Mouse (Mus musculus) ES-E14 (cell line): Measurements from ENCODE around the gene Cops4.

ENCODE experiments used
- CHD2 ChIP-seq: IDR thresholded peaks from 2 replicates; pipeline ENCODE4 v1.6.1; 2014; ENCODE audit warnings: mild to moderate bottlenecking, low read depth, low read length, inconsistent platforms
- HCFC1 ChIP-seq: IDR thresholded peaks from 2 replicates; pipeline ENCODE4 v1.6.1; 2012; ENCODE audit warnings: low read length, inconsistent platforms, borderline replicate concordance; ENCODE audit not compliant: insufficient read depth
- ZC3H11A ChIP-seq: IDR thresholded peaks from 2 replicates; pipeline ENCODE4 v1.6.1; 2012; ENCODE audit warnings: low read depth, mild to moderate bottlenecking, inconsistent platforms, low read length, borderline replicate concordance

DNA sequence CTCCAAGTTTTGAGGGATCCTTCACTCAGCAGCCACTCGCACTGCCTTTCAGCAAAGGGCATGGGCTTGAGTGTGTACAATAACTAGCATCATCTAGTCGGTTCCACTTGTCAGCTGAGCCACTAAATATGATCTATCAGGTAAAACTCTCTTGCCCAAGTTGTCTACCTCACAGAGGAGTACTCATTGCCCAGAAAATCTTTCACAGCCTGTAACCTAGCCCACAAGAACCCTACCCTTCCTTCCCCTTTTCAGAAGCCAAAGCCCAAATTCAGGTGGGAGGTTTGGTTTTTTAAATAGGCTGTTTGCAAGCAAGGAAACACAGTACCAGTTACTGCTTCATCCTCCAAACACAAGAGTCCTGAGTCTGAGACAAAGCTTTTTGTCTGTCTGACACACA is 31.0 kb upstream of the Cops4 start:
- TF ChIP-seq CHD2 (no peak), HCFC1 (no peak), ZC3H11A (no peak)
